Mouse (Mus musculus): ENCODE measurements at regions not wholly inside any gene's neighbourhood (a gene's known extent, or its start where the extent isn't known, plus 50 kb on each side); places are given as distances from the start of the nearest gene placed in this dataset.

- intact Hi-C loops (cut with DNase I): no loop called here
- no peak for DNase-seq
Measured at GRCm38 (mm10) chr1:61472579-61473242, 165.9 kb upstream of the Pard3b start.

- no peak for DNase-seq
- intact Hi-C loops (cut with DNase I): no loop called here
Measured at GRCm38 (mm10) chr1:61485459-61485858, 153.2 kb upstream of the Pard3b start.

DNA sequence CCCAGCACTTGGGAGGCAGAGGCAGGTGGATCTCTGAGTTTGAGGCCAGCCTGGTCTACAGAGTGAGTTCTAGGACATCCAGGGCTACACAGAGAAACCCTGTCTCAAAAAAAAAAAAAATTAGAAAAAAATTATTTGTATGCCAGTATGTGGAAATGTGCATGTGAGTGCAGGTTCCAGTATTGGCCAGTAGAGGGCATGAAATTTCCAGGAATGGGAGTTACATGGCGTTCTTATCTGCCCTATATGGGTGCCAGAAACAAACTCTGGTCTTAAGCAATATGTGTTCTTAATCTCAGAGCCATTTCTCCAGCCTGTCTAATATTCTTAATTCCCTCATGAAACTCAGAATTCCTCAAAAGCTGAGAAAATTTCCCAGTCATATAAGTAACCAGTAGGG is 113.7 kb upstream of the Pard3b start:
- DNase-seq: no peak

GRCm38 (mm10) chr1:61525881-61526280 is 112.7 kb upstream of the Pard3b start:
- DNase-seq: no peak
- intact Hi-C loops (cut with DNase I): no loop called here

More for the DNA sequence above, 113.7 kb upstream of the Pard3b start:
- intact Hi-C loops (cut with DNase I): no loop called here

DNA sequence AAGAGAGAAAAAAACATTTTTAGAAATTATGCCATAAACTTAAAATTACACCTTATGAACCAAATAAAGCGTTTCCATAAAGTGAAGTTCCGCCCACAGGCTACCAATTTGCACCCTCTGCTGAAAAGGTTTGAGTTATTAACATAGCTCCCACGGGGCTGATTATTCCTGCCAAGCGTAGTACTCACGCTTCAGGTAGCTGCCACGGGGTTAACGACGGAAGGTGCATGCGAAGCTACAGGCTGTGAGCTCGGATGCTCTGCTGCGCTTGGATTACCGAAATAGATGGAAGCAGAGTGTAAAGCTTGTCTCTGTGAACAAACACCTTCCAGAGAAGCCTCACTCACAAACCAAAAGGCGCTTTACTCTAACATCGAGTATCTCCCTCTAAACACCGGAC is 109.9 kb upstream of the Pard3b start:
- no peak for DNase-seq
- intact Hi-C loops (cut with DNase I): no loop called here

GRCm38 (mm10) chr1:61530166-61530565 is 108.5 kb upstream of the Pard3b start:
- DNase-seq: no peak
- intact Hi-C loops (cut with DNase I): no loop called here

GRCm38 (mm10) chr1:61531487-61531886 is 107.1 kb upstream of the Pard3b start:
- DNase-seq: no peak
- intact Hi-C loops (cut with DNase I): no loop called here

GRCm38 (mm10) chr1:61540081-61540480 is 98.5 kb upstream of the Pard3b start:
- DNase-seq: no peak
- intact Hi-C loops (cut with DNase I): no loop called here

- DNase-seq: no peak
- intact Hi-C loops (cut with DNase I): no loop called here
Measured at GRCm38 (mm10) chr1:61541166-61541565, 97.5 kb upstream of the Pard3b start.

- peak in 1 of 2 experiments; percentile 23 for DNase-seq
- intact Hi-C loops (cut with DNase I): no loop called here
Measured at GRCm38 (mm10) chr1:61552577-61553517, 85.8 kb upstream of the Pard3b start.

DNA sequence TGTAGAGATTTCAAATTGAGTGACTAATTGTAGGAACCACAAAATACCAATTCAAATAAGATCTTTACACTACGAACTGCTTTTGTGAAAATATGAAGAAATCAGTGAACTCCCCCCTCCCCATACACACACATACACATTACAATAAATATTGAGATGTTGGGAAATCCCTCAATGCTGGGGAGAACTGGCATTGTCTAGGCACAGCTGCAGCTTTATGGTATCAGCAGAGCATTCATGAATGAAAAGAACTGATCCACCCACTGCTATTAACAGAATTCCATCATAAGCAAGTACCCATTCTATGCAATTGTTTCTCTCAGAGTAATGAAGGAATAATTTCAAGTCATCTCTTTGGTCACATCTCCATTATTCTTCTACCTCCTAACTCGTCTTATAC is 79.1 kb upstream of the Pard3b start:
- DNase-seq: no peak
- intact Hi-C loops (cut with DNase I): no loop called here

GRCm38 (mm10) chr1:61562091-61562490 is 76.5 kb upstream of the Pard3b start:
- DNase-seq: no peak
- intact Hi-C loops (cut with DNase I): no loop called here

DNA sequence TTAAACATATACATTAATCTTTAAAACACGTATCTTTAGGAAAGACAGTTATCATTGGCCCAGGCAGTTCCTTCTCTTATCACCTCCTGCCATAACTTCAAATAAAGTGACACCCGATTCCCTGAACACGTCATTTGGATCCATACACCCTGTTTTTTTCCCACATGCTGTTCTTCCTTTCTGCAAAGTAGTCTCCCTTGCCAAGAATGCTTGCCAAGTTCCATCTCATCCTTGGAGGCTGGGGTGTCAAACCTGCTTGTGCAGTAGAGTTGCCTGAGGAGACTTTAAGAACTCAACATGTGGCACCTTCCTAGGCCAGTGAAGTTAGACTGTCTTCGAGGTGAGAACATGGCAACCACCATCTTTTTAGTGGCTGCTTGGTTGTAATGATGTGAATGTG is 73.2 kb upstream of the Pard3b start:
- intact Hi-C loops (cut with DNase I): no loop called here

DNA sequence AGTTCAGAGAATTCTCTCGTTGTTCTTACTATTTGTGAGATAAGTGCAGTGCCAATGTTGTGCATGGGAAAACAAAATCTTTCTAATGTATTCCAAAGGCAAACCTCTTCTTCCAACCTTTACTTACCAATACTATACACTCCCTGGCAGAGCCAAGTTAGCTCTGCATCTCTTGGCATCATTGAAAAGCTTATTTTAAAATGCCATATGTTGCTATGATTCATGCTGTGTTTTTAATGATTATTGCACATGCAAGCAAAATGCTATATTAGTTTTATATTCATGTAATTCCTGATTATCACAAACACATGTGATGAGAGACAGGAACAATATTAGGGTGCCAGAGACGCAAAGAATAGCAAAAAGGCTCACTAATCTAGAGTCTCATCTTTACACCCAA is 64.3 kb upstream of the Pard3b start:
- no peak for DNase-seq
- intact Hi-C loops (cut with DNase I): no loop called here

More for the DNA sequence above, 73.2 kb upstream of the Pard3b start:
- no peak for DNase-seq

GRCm38 (mm10) chr1:61576758-61577157 is 61.9 kb upstream of the Pard3b start:
- intact Hi-C loops (cut with DNase I): no loop called here
- no peak for DNase-seq

GRCm38 (mm10) chr1:61587251-61587650 is 51.4 kb upstream of the Pard3b start:
- DNase-seq: no peak
- intact Hi-C loops (cut with DNase I): no loop called here
